Mouse (Mus musculus) left cerebral cortex, postnatal 4 days (tissue): ENCODE measurements around the gene Foxg1. TPM values are rescaled to one million over a fixed set of nuclear protein-coding genes. Genes with fewer than 3 reads are reported as not detected.

Experiments used
- DNase-seq: peaks from one replicate; pipeline ENCODE4 v3.0.0-alpha.2; 2022
- intact Hi-C: fragments of 180-260 bp; cut with DNase I; formaldehyde crosslinking; loops from one replicate; pipeline ENCODE4 v1.15.1; 2025
- total RNA-seq, 2 experiments: library from RNA; stranded (reverse); gene quantifications; 2 replicates each; pipeline ENCODE4 v1.2.3; 2021

Gene Foxg1
- total RNA-seq, 2 experiments from 2014 or later, result 247 to 249 TPM

DNA sequence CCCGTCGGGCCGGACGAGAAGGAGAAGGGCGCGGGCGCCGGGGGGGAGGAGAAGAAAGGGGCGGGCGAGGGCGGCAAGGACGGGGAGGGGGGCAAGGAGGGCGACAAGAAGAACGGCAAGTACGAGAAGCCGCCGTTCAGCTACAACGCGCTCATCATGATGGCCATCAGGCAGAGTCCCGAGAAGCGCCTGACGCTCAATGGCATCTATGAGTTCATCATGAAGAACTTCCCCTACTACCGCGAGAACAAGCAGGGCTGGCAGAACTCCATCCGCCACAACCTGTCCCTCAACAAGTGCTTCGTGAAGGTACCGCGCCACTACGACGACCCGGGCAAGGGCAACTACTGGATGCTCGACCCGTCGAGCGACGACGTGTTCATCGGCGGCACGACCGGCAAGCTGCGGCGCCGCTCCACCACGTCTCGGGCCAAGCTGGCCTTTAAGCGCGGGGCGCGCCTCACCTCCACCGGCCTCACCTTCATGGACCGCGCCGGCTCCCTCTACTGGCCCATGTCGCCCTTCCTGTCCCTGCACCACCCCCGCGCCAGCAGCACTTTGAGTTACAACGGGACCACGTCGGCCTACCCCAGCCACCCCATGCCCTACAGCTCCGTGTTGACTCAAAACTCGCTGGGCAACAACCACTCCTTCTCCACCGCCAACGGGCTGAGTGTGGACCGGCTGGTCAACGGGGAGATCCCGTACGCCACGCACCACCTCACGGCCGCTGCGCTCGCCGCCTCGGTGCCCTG, 2.6 kb downstream of the Foxg1 start, which contains the start of gene Gm43517:
Gene Gm43517, plus strand, starts transcription at position 299 of the 755 bp plus-strand sequence.
- intact Hi-C loops, result loop anchor here (5.0 kb wide), 1 partner anchor 807 kb away; no protein-coding TSS in a partner anchor
- no peak for DNase-seq

DNA sequence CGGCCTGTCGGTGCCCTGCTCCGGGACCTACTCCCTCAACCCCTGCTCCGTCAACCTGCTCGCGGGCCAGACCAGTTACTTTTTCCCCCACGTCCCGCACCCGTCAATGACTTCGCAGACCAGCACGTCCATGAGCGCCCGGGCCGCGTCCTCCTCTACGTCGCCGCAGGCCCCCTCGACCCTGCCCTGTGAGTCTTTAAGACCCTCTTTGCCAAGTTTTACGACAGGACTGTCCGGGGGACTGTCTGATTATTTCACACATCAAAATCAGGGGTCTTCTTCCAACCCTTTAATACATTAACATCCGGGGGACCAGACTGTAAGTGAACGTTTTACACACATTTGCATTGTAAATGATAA, 3.2 kb downstream of the Foxg1 start:
- DNase-seq, result no peak
- intact Hi-C loops, result no loop called here

DNA sequence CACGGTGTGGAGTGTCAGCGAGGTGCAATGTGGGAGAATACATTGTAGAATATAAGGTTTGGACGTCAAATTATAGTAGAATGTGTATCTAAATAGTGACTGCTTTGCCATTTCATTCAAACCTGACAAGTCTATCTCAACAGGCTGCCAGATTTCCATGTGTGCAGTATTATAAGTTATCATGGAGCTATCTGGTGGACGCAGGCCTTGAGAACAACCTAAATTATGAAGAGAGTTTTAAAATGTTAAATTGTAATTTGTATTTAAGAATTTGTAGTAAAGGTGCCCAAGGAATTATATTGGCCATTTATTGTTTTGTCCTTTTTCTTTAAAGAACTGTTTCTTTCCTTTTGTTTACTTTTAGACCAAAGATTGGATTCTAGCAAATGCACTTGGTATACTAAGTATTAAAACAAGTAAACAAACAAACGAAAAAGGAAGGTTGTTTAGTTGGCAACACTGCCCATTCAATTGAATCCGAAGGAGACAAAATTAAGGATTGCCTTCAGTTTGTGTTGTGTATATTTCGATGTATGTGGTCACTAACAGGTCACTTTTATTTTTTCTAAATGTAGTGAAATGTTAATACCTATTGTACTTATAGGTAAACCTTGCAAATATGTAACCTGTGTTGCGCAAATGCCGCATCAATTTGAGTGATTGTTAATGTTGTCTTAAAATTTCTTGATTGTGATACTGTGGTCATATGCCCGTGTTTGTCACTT, 3.8 kb downstream of the Foxg1 start:
- intact Hi-C loops, result no loop called here
- DNase-seq, result no peak

DNA sequence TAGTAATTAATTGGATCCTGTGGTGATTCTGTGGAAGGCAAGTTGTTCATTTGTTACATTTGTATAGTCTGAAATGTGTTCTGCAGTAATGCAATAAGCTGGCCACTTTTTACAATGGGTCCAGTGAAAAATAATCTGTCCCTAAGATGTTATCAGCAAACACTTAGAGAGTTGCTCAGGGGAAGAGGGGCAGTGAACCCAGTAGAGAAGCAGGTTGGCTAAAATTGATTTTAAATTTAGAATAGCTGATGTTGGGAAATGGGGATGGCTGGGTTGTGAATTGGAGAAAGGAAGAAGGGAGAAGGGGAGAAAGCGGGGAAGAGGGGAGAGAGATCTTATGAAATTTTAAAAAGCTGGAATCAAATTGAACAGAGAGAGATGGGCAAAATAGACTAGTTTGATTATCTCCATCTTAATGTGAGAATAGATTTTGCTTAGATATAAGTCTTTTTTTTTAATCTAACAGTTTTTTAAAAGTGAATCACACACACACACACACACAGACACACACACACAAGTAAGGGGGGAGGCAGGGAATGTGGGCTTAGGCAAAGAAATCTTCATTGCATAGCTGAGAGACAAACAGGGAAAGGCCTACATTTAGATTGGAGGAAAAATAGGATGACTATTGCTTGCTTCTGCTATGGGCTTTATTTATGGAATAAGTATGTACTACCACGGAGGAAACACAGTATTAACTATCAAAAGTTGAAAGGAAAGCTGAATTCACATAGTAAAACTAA, 5.6 kb downstream of the Foxg1 start:
- DNase-seq, result no peak
- intact Hi-C loops, result no loop called here

DNA sequence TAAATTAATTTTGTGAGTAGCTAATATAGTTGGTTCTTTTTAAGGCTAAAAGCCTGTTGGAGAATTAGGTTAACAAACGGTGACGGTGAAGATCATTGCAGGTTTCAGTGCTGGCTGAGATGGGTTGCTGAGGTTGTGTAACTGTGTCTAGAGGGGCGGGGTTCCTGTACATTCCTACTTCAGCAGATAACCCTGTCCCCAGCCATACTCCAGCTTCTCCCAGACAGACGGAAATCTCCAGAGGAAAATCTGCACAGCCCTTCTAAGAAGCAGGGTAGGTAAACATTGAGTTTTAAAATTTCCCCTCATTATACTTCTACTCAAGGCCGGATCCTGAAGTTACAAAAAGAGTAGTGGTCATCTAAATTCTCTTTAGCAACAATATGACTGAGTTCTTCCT, 7.2 kb downstream of the Foxg1 start:
- no peak for DNase-seq
- intact Hi-C loops, result loop anchor here (5.0 kb wide), 1 partner anchor 563 kb away; no protein-coding TSS in a partner anchor

DNA sequence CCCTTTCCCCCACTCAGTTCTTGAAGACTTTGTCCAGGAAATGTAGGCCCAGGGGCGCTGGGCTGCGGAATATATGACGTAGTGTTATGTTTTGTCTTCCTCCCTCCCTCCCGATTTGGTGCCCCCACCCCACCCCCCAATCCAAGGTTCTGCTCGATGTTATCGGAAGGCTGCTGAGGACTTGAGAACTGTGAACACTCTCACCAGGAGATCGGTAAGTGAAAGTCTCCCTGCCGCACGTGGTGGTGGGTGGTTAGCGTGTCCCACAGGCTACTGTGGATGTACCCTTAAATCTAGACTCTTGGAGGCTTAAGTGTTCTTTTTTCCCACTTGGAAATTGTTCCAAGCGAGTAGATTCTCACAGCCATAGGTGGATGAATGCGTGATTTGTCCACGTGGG, 7.8 kb downstream of the Foxg1 start:
- intact Hi-C loops, result loop anchor here (5.0 kb wide), 1 partner anchor 562 kb away; no protein-coding TSS in a partner anchor
- DNase-seq, result no peak

DNA sequence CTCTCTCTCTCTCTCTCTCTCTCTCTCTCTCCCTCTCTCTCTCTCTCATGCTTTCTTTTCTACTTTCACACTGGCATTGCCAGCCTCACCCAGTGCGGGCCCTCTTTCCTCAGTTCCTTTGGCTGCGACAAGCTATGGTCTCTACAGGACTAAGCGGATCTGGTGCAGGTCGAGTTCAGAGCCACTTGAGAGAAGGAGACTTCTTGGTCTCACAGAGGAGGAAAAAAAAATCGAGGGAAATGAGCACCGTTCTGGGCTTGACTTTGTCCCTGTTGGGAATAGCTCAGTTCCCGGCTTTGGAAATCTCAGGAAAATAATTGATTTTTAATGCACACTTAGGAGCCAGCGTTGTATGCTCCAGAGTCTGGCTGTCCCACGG, 8.5 kb downstream of the Foxg1 start:
- no peak for DNase-seq
- intact Hi-C loops, result loop anchor here (5.0 kb wide), 1 partner anchor 561 kb away; no protein-coding TSS in a partner anchor

DNA sequence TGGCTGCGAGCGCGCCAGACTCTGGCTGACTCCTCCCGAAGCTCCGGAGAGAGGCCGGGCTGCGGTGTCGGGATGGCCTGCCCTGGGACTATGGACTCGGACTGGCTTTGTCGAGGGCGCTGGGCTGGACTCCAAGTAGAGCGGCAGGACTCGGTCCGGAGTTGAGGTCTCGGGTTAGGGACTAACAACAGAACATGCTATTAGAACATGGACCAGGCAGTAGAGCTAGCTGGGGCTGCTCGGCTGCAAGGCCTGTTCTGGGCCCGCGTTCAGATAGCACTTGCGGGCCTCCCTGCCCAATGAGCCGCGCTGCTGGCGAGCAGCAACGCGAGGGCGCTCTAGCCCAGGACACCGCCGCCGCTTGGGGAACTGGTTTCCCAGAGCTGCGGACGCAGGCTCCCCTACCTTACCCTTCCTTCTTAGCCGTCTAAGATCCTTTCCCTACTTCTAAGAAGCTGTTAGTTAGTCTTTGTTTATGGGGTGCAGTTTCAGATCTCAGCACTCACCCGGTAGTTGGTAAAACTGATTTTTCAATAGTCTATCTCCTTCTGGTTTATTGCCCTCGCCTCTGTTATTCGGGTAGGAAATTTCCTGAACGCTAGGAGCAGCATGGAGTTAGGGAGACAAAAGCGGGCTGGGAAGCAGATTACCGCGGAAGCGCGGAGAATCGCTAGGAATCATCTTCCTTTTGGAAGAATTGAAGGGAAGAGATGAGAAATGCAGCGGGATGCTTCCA, 9.0 kb downstream of the Foxg1 start:
- peak; percentile 82 for DNase-seq
- intact Hi-C loops, result loop anchor here (5.0 kb wide), 1 partner anchor 561 kb away; no protein-coding TSS in a partner anchor

DNA sequence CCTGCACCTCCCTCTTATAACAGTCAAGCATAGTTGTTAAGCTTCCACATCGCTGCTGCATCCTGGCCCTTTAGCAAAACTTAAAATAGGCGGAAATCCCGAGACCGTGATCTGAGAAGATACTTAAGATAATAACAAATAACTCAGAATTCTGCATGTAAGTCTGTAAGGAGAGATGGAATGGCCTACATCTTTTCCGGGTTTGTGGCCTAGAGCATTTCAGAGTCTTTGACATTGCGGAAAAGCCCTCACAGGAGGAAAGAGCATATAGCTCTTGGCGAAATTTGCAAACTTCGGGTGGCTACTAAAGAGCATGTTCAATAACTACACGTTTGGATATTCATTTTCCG, 9.6 kb downstream of the Foxg1 start:
- intact Hi-C loops, result loop anchor here (5.0 kb wide), 1 partner anchor 560 kb away; no protein-coding TSS in a partner anchor
- no peak for DNase-seq

DNA sequence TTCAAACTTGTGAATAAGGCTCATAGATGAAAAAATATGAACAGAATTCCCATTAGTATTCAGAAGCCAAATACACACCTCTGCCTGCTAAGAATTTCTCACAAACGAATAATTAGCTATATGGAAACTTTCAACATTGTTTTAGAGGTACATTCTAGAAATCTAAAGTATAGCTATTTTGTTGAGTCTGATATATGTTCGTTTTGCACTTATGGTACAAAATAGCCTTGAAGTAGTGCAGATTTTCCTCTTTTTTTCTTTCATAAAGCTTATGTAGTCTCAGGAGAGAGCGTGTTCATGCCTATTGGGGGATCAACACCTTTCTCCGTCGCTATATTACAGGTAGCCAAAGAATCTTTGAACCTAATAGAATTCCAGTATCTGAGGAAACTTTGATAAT, 10.4 kb downstream of the Foxg1 start:
- intact Hi-C loops, result loop anchor here (5.0 kb wide), 1 partner anchor 559 kb away; no protein-coding TSS in a partner anchor

DNA sequence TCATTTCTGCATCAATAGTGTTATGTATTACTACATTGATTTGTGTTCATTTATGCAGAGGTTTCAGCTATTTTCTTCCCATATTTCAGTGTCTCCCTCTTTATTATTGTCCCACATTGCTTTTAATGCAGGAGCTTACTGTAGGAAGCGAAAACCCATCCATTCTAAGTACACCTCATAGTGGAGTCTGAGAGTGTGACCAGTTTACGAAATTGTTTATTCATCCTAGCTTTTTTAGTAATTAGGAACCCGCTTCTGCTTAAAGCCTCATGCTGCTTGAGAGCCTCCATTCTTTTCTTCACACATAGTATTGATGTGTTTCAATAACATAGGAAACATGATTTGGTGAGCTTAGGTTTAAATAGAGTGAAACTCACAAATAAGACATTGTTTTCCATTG, 11.2 kb downstream of the Foxg1 start:
- DNase-seq, result no peak
- intact Hi-C loops, result loop anchor here (5.0 kb wide), 1 partner anchor 559 kb away; no protein-coding TSS in a partner anchor

More for the DNA sequence above, 10.4 kb downstream of the Foxg1 start:
- no peak for DNase-seq

DNA sequence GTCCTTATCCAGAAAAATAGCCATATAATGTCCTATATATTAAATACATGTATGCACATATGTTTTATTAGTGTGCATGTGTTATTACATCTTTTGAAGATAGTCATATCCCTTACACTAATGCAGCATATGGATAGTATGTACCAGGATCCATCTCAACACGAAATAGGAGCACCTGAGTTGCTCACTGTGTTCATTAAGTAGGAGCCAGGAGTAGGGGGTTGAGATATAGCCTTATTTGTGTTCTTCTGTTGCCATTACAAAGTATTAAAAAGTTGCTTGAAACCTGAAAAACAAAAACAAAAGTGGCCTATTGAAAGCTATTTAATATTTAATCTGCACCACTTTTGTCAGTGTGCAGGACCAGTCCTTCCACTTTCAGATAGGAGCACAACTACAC, 11.7 kb downstream of the Foxg1 start:
- DNase-seq, result no peak
- intact Hi-C loops, result loop anchor here (5.0 kb wide), 1 partner anchor 558 kb away; no protein-coding TSS in a partner anchor

DNA sequence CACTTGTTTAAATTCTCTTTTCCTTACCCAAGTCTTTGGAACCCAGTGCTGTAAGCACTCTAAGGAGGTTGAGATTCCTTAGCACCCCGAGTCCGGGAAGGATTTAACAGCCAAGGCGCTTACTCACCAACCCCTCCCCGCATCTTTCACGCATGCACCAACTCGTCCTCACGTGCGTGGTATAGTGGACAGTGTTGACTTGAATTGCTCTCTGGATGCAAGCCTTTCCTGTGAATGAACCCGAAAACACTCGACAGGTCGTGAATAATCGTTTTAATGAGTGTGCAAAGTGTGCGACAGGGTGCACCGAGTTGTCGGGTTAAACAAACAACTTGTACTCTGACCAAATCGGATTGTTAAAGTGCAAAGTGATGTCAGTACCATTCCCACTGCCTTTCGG, 12.4 kb downstream of the Foxg1 start:
- intact Hi-C loops, result loop anchor here (5.0 kb wide), 3 partner anchors 557 to 797 kb away; no protein-coding TSS in a partner anchor
- DNase-seq, result no peak

DNA sequence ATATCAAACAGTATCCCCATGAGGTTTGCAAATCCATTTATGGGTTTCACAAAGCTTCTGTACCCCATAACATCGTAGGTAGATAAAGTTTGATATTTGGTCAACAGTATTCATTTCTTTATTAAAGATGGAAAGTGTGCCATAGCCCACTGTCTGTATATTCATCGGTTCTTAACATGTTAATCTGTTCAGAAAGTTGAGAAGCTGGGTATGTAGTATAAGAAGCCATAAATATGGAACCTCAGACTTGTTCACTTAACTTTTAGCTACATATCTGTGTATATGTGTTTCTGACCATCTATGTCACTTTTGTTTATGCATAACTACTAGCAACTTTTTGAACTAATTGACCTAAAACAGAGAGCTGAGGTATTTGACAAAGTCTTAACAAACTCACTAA, 13.5 kb downstream of the Foxg1 start:
- intact Hi-C loops, result loop anchor here (5.0 kb wide), 2 partner anchors 716 to 796 kb away; no protein-coding TSS in a partner anchor
- DNase-seq, result no peak

DNA sequence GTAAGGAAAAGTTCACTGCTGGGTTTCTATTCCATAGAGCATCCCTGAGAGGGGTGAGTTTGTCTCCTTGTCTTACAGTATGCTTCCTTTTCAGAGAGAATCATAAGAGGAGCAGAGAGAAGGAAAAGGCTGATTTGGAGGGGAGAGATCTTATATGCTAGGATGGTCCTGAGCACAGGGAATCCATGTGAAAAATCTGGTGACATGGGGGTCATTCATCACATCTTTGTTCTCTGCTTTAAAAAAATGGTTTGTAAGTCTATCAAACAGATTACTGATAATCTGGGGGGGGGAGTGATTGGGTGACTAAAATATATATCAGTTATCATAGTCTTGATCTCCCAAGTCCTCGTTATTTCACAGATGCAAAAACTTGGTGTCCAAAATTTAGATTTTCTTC, 14.3 kb downstream of the Foxg1 start:
- intact Hi-C loops, result loop anchor here (5.0 kb wide), 2 partner anchors 716 to 796 kb away; no protein-coding TSS in a partner anchor
- DNase-seq, result no peak

DNA sequence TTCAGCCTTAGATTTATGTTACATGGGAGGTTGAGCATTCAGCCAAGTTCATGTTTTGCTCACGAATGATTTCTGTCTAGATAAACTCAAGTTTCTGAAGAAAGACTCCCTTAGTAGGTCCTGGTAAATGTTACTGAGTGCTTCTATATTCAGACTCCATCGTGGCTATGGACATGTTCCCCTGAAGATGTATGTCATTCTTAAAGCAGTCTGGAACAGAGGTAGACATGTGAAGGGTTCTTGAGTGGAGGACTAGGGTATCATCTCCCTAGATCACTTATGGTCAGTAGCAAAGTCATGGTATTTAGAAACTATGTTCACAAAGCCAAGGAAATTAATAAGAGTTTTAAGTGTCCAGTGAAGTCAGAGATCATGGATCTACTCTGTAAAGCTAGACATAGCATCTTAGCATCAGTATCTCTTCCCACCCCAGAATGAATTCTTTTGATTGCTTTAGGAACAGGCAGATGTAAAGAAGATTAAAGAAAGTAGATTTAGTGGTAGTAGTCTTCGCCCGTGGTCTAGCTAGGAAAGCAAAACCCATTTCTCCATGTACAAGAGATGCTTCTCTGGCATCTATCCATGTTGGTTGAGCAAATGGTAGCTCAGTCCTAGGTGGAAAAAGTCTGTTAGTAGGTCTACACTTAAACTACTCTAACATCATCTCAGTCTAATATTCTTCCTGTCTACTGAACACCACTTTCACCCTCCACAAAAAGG, 15.1 kb downstream of the Foxg1 start:
- intact Hi-C loops, result loop anchor here (5.0 kb wide), 2 partner anchors 715 to 795 kb away; no protein-coding TSS in a partner anchor
- no peak for DNase-seq

DNA sequence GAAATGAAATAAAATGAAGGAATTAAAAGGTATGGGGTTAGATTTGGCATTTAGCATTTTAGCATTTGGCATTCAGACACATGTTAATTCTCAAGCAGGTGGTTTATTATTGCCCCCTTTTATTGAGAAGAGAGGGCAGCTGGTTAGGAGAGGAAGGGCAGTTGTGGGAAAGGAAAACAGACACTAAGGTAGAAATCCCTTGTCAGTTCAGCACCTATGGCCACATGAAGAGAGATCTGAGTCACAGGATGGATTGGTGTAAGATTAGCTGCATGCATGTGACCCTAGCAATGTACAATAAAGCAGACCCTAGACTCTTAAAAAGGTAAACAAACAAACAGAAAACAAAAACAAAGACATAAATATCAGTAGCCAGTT, 15.7 kb downstream of the Foxg1 start:
- intact Hi-C loops, result loop anchor here (5.0 kb wide), 2 partner anchors 714 to 794 kb away; no protein-coding TSS in a partner anchor
- DNase-seq, result no peak

DNA sequence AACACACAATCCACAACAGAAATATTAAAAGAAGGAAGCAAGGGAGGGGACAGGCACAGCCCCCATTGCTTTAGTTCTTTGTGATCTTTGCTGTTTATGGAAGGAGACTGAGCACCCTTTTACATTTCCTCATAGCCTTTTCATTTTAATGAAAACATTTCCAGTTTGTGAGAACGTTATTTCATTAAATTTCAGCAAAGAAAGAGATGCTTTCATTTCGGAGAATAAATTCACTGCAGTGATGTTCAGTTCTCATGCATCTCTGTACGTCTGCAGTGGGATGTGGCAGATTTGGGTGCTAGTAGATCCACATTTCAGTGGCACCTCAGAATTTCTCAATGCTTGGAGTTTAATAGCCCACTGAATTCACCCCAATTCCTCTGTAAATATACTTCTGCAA, 16.2 kb downstream of the Foxg1 start:
- intact Hi-C loops, result loop anchor here (5.0 kb wide), 2 partner anchors 714 to 794 kb away; no protein-coding TSS in a partner anchor
- DNase-seq, result no peak

DNA sequence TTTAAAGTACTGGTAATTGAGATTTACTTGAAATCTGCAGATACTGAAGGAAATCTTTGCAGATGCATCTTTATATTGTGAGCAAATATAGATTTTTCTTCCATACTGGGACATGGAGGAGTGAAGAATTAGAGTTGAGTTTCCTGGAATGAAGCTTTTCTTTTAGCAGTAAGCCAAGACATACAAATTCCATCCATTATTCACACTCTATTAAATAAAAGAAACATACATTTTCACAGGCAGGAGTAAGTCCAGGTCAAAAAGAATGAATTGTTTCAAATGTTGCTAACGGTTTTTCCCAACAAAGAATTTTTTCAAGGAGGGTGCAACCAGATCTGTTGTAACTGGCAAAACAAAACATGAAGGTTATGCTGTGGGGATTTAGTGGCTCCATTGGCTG, 17.2 kb downstream of the Foxg1 start:
- intact Hi-C loops, result loop anchor here (5.0 to 10.0 kb wide), 5 partner anchors 75 to 1543 kb away; no protein-coding TSS in a partner anchor

More for the DNA sequence above, 17.2 kb downstream of the Foxg1 start:
- no peak for DNase-seq
